Mouse (Mus musculus): ENCODE measurements around the gene Olfr875. TPM values are rescaled to one million over a fixed set of nuclear protein-coding genes. Genes with fewer than 3 reads are reported as not detected.

Olfr875 gene
- polyA plus RNA-seq, 1 experiment from 2014 or later, result not detected

Other genes starting within 250 kb of the Olfr875 start
- 44.6 and 47.6 TPM in 2 replicates for gene Esam, start 243.8 kb upstream of the Olfr875 start, polyA plus RNA-seq (2015; fragmentation: Nextera tagmentation; extraction: Ambion mirVana)
- 0.92 and 1.1 TPM in 2 replicates for gene Vsig2, start 232.6 kb upstream of the Olfr875 start, polyA plus RNA-seq (2015; fragmentation: Nextera tagmentation; extraction: Ambion mirVana)
- 4.8 and 5.8 TPM in 2 replicates for gene Nrgn, start 219.0 kb upstream of the Olfr875 start, polyA plus RNA-seq (2015; fragmentation: Nextera tagmentation; extraction: Ambion mirVana)
- 14.8 and 17.4 TPM in 2 replicates for gene Siae, start 216.2 kb upstream of the Olfr875 start, polyA plus RNA-seq (2015; fragmentation: Nextera tagmentation; extraction: Ambion mirVana)
- gene Spa17, start 158.1 kb upstream of the Olfr875 start, polyA plus RNA-seq (2015; fragmentation: Nextera tagmentation; extraction: Ambion mirVana), result 7.6 and 9.6 TPM in 2 replicates
- 87.1 and 89.2 TPM in 2 replicates for gene Tbrg1, start 114.5 kb upstream of the Olfr875 start, polyA plus RNA-seq (2015; fragmentation: Nextera tagmentation; extraction: Ambion mirVana)
- 0.15 and 0.51 TPM in 2 replicates for gene Panx3, start 102.6 kb upstream of the Olfr875 start, polyA plus RNA-seq (2015; fragmentation: Nextera tagmentation; extraction: Ambion mirVana)
- gene Olfr160, start 55.6 kb upstream of the Olfr875 start, polyA plus RNA-seq (2015; fragmentation: Nextera tagmentation; extraction: Ambion mirVana), result not detected in 2 replicates
- gene Olfr874, start 26.8 kb upstream of the Olfr875 start, polyA plus RNA-seq (2015; fragmentation: Nextera tagmentation; extraction: Ambion mirVana), result not detected in 2 replicates
- gene Olfr876, start 31.2 kb downstream of the Olfr875 start, polyA plus RNA-seq (2015; fragmentation: Nextera tagmentation; extraction: Ambion mirVana), result not detected in 2 replicates
- not detected in 2 replicates for gene Olfr877, start 82.4 kb downstream of the Olfr875 start, polyA plus RNA-seq (2015; fragmentation: Nextera tagmentation; extraction: Ambion mirVana)
- not detected in 2 replicates for gene Olfr145, start 124.9 kb downstream of the Olfr875 start, polyA plus RNA-seq (2015; fragmentation: Nextera tagmentation; extraction: Ambion mirVana)
- not detected in 2 replicates for gene Olfr878, start 146.0 kb downstream of the Olfr875 start, polyA plus RNA-seq (2015; fragmentation: Nextera tagmentation; extraction: Ambion mirVana)
- gene Olfr881, start 220.0 kb downstream of the Olfr875 start, polyA plus RNA-seq (2015; fragmentation: Nextera tagmentation; extraction: Ambion mirVana), result not detected in 2 replicates

All from hindbrain, embryonic 16.5 days (tissue).